Mouse (Mus musculus) liver, embryonic 14.5 days (tissue): ENCODE data around the gene Dennd1a.

Source experiments
- CTCF ChIP-seq: IDR thresholded peaks from 2 replicates; pipeline ENCODE4 v1.5.1; 2016; ENCODE audit warnings: antibody characterized with exemption, low read depth, control low read depth
- EP300 ChIP-seq: IDR thresholded peaks from 2 replicates; pipeline ENCODE4 v1.6.1; 2016; ENCODE audit warnings: antibody characterized with exemption, low read depth

DNA sequence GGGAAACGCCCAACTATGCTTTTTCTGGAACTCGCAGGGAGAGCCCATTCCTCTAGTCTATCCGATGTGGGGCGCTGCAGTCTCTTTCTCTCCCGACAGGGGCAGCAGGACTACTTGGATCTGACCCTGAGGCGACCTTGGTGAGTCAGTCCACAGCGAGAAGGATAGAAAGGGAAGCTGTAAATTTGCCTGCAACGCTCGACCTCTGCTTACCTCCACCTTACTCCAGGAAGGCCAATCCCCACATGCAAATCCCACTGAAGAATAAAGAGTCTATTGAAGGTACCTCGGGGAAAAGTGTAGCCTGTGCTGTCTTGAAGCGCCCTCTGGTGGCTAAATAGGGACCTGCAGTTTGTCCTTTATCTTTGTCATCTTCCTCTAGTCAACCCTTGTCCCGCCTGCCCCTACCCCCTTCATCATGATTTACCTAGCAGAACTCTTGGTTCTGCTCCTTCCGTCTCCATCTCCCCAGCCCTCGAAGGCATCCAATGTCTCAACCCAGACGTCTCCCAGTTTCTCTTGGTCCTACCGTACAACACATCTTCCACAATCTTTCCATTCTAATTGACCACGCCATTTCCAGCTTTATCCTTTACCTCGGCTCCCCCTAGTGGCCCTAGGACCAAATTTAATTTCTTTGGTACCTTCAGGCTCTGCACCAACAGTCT, 515.4 kb downstream of the Dennd1a start:
- TF ChIP-seq CTCF (peak; percentile 93), EP300 (no peak)
